ENCODE assay signal across 28 mouse cellular contexts in genomic region chr17:87915386-87915785, GRCm38 (mm10). TPM values are rescaled to one million over a fixed set of nuclear protein-coding genes. Genes with fewer than 3 reads are reported as not detected.
DNase-seq lines count a peak whose midpoint lies in the region; ATAC-seq and TF ChIP-seq lines count a peak whose summit lies in the region.
"Had no signal": no experiment of that assay in that cellular context is flagged by ENCODE, and none has a peak within 500 bp of the region (broad histone marks: within the 10 kb centered on the region; RNA-seq: fewer than 3 reads in every experiment).

No protein-coding gene starts in this region.

- no peaks in the 10 kb centered on the region for H3K27me3 ChIP-seq in C2C12 (ENCODE audit: control insufficient read depth, insufficient read depth, insufficient read length)
- no peaks in the 10 kb centered on the region for H3K27me3 ChIP-seq in midbrain, embryonic 13.5 days
- H3K27me3 ChIP-seq: embryonic facial prominence, embryonic 12.5 days; forebrain, embryonic 13.5 days; forebrain, embryonic 15.5 days had no signal

- intact Hi-C loops in left cerebral cortex, postnatal 10 days (cut with DNase I), result no loop called here

- ATAC-seq in midbrain, embryonic 13.5 days, result no peak
- ATAC-seq: forebrain, embryonic 13.5 days; forebrain, embryonic 15.5 days; forebrain, postnatal 0 days had no signal

- no peaks in the 10 kb centered on the region for H3K36me3 ChIP-seq in C2C12 (ENCODE audit: control insufficient read depth, insufficient read depth)
- H3K36me3 ChIP-seq in midbrain, embryonic 13.5 days, result no peaks in the 10 kb centered on the region
- H3K36me3 ChIP-seq: embryonic facial prominence, embryonic 10.5 days; embryonic facial prominence, embryonic 12.5 days; forebrain, embryonic 15.5 days had no signal

- H3K4me3 ChIP-seq in C2C12 (ENCODE audit: insufficient read depth, poor library complexity, severe bottlenecking), result no peak overlapping the region
- no peak overlapping the region for H3K4me3 ChIP-seq in midbrain, embryonic 13.5 days (replicated peaks)
- H3K4me3 ChIP-seq: embryonic facial prominence, embryonic 10.5 days; embryonic facial prominence, embryonic 12.5 days; forebrain, embryonic 13.5 days; forebrain, embryonic 15.5 days had no signal

- no peak overlapping the region for H3K4me2 ChIP-seq in midbrain, embryonic 13.5 days (replicated peaks)
- H3K4me2 ChIP-seq: embryonic facial prominence, embryonic 12.5 days; forebrain, embryonic 13.5 days; forebrain, embryonic 15.5 days had no signal

- no peaks in the 10 kb centered on the region for H3K79me3 ChIP-seq in C2C12 (ENCODE audit: low read depth)

- DNase-seq in heart, adult 11 months, result peak; percentile 22
- no peak for DNase-seq in heart, postnatal 4 days
- DNase-seq in NIH3T3 (ENCODE audit: low read depth), result peak; percentile 28
- no peak for DNase-seq in left cerebral cortex, postnatal 10 days (ENCODE audit: extremely low spot score in 1 of 2, low spot score in 2 of 2)
- DNase-seq in cerebellum, postnatal 10 days, result no peak
- DNase-seq: adrenal gland, adult 2 months; adrenal gland, postnatal 10 days; adrenal gland, postnatal 25 days; B cell, adult 2 months; cerebellum, adult 11 months; cerebellum, adult 18-20 months; cerebellum, adult 8-10 months; cerebellum, adult 9-11 months; cerebellum, postnatal 25 days; forebrain, postnatal 0 days had no signal

- H3ac ChIP-seq in C2C12 (ENCODE audit: control insufficient read depth, insufficient read length, low read depth), result no peak overlapping the region

- H3K9me3 ChIP-seq in midbrain, embryonic 13.5 days, result no peaks in the 10 kb centered on the region

- no peak overlapping the region for H3K9ac ChIP-seq in midbrain, embryonic 13.5 days (replicated peaks)
- H3K9ac ChIP-seq: embryonic facial prominence, embryonic 12.5 days; forebrain, embryonic 13.5 days; forebrain, embryonic 15.5 days; forebrain, postnatal 0 days had no signal

- 91% methylated on average over 3 of the region's 3 CpGs for WGBS in midbrain, embryonic 13.5 days

- H3K4me1 ChIP-seq in midbrain, embryonic 13.5 days (replicated peaks), result no peaks in the 10 kb centered on the region
- H3K4me1 ChIP-seq: embryonic facial prominence, embryonic 10.5 days; embryonic facial prominence, embryonic 12.5 days; forebrain, embryonic 13.5 days; forebrain, embryonic 15.5 days had no signal

- H3K27ac ChIP-seq in midbrain, embryonic 13.5 days, result no peak overlapping the region
- H3K27ac ChIP-seq: embryonic facial prominence, embryonic 10.5 days; embryonic facial prominence, embryonic 12.5 days; forebrain, embryonic 13.5 days; forebrain, embryonic 15.5 days had no signal

- H3K79me2 ChIP-seq in C2C12 (ENCODE audit: control insufficient read depth, insufficient read depth), result no peaks in the 10 kb centered on the region

- no peak for TF ChIP-seq CTCF in C2C12 (IDR thresholded peaks at IDR 0.05; ENCODE audit: control insufficient read depth, insufficient read depth, insufficient read length)

TF ChIP-seq in C2C12, 6 proteins besides CTCF, POLR2A, EP300 and RAD21:
- TF ChIP-seq FOSL1 (IDR thresholded peaks at IDR 0.05; ENCODE audit: insufficient read depth, low read length, poor library complexity, severe bottlenecking) (peak; percentile 8), MYOG (IDR thresholded peaks at IDR 0.05; ENCODE audit: control insufficient read depth, extremely low read depth, insufficient read length) (no peak), MAX (IDR thresholded peaks at IDR 0.05) (no peak), USF1 (IDR thresholded peaks at IDR 0.05; ENCODE audit: low read depth) (no peak), CEBPB (IDR thresholded peaks at IDR 0.05; ENCODE audit: low read depth) (peak; percentile 51), MYOD1 (IDR thresholded peaks at IDR 0.05; ENCODE audit: control insufficient read depth, insufficient read length, low read depth) (no peak)
TF ChIP-seq in C2C12: peak in this region for 2.

RNA-seq across cellular contexts. Expression of gene Rpl36-ps4, which starts 5.4 kb away (rescaled TPM):
- total RNA-seq in heart, postnatal 4 days (2021), result not detected
- not detected for polyA plus RNA-seq in C2C12 (2012; fragmentation: generic; extraction: Trizol)
- total RNA-seq in left cerebral cortex, postnatal 10 days (2021), result not detected
- polyA plus RNA-seq in midbrain, embryonic 13.5 days (2015; fragmentation: Nextera tagmentation; extraction: Ambion mirVana), result not detected in 2 replicates
- total RNA-seq: adrenal gland, adult 2 months; adrenal gland, postnatal 10 days; adrenal gland, postnatal 25 days; adrenal gland, postnatal 4 days; ES-E14; forebrain, postnatal 0 days; MEL had no signal
- polyA plus RNA-seq: adrenal gland, adult 2 months; brain, embryonic 14.5 days; cortical plate, adult 2 months; embryonic facial prominence, embryonic 10.5 days; embryonic facial prominence, embryonic 12.5 days; embryonic facial prominence, embryonic 14.5 days; forebrain, embryonic 11.5 days; forebrain, embryonic 13.5 days; forebrain, embryonic 15.5 days; forebrain, postnatal 0 days had no signal

RNA-seq across cellular contexts. Expression of gene Msh6, which starts 59.5 kb away (rescaled TPM):
- 10 to 100 TPM; 20.9 to 21.8 TPM for total RNA-seq in heart, postnatal 4 days (2021)
- 20.7 TPM for polyA plus RNA-seq in C2C12 (2012; fragmentation: generic; extraction: Trizol)
- 10 to 100 TPM; 13.6 to 14.4 TPM for total RNA-seq in left cerebral cortex, postnatal 10 days (2021)
- polyA plus RNA-seq in midbrain, embryonic 13.5 days (2015; fragmentation: Nextera tagmentation; extraction: Ambion mirVana), result 37.3 and 38.2 TPM in 2 replicates

Comparison
In these comparisons a context has a peak if more than half of its experiments do, and no peak if none do; other contexts are left out.
1. DNase-seq: peak in heart, adult 11 months (single experiment) and NIH3T3 (single experiment); none in heart, postnatal 4 days (single experiment), left cerebral cortex, postnatal 10 days (0 of 2) and cerebellum, postnatal 10 days (0 of 2).